Mouse (Mus musculus) bone marrow macrophage, adult 2 months (primary cell): ENCODE data around the gene Nutm1. TPM values are rescaled to one million over a fixed set of nuclear protein-coding genes. Genes with fewer than 3 reads are reported as not detected.
A peak's percentile ranks its signal among the peaks of the same experiment; 100 is the strongest.

Source experiments
- H3K27ac ChIP-seq: 2 replicates; pipeline ENCODE4 v1.5.1; 2012; ENCODE audit warnings: low read depth, low read length; ENCODE audit not compliant: insufficient read depth
- H3K4me1 ChIP-seq: 2 replicates; pipeline ENCODE4 v1.6.1; 2012; ENCODE audit warnings: low read length; ENCODE audit not compliant: control insufficient read depth, insufficient read depth
- H3K4me3 ChIP-seq: 2 replicates; pipeline ENCODE4 v1.5.1; 2012; ENCODE audit warnings: mild to moderate bottlenecking, low read length, moderate library complexity; ENCODE audit not compliant: insufficient read depth
- CTCF ChIP-seq: IDR thresholded peaks from 2 replicates; pipeline ENCODE4 v1.5.1; 2012; ENCODE audit warnings: low read depth, mild to moderate bottlenecking, low read length, moderate library complexity
- POLR2A ChIP-seq: IDR thresholded peaks from 2 replicates; pipeline ENCODE4 v1.6.1; 2012; ENCODE audit warnings: mild to moderate bottlenecking, low read depth, low read length, borderline replicate concordance
- polyA plus RNA-seq: library from polyadenylated mRNA; stranded (reverse); fragments of >200 nt; gene quantifications from 2 replicates; pipeline ENCODE4 v1.2.4, GENCODE M21; 2012; ENCODE audit not compliant: missing spikeins, insufficient read depth, insufficient read length

Nutm1 gene
- polyA plus RNA-seq, 1 experiment = not detected

DNA sequence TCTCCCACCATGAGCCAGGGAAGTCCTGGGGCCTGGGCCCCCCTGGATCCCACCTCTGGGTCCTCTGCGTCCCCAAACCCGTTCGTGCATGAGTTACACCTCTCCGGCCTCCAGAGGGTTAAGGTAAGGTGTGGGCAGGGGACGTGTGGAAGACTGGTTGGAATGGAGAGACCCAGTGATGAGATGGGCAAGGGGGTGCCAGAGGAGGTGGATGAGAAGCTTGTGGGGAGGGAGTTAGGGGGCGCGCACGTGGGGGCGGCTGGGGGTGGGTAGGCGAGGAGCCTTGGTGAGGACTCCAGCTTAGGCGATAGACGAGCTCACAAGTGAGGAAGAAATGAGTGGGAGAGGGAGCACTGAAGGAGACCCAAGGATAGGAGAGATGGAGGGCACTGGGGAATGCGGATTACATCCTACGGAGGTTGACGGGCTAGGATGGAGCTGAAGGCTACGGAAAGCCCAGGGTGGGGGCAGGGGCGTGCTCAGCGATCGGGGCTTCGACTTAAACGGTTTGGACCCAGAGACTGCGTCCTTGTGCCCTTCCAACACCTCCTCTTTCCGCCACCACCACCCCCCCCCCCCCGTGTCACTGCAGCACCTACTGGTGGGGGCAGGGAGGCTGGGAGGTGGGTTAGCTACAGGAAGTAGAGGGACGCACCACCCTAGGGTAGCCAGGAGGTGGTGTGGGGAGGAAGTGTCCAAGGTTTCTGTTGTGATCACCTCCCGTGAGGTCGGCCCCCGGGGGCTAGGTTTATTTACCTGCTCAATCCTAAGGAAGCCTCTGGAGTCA is 19.0 kb downstream of the Nutm1 start:
- Histone ChIP-seq H3K4me3 (peak overlapping the region; percentile 97), H3K4me1 (peaks cover 10% of the 10 kb centered on the region), H3K27ac (no peak overlapping the region)
- no peak for TF ChIP-seq POLR2A
- TF ChIP-seq CTCF = no peak

DNA sequence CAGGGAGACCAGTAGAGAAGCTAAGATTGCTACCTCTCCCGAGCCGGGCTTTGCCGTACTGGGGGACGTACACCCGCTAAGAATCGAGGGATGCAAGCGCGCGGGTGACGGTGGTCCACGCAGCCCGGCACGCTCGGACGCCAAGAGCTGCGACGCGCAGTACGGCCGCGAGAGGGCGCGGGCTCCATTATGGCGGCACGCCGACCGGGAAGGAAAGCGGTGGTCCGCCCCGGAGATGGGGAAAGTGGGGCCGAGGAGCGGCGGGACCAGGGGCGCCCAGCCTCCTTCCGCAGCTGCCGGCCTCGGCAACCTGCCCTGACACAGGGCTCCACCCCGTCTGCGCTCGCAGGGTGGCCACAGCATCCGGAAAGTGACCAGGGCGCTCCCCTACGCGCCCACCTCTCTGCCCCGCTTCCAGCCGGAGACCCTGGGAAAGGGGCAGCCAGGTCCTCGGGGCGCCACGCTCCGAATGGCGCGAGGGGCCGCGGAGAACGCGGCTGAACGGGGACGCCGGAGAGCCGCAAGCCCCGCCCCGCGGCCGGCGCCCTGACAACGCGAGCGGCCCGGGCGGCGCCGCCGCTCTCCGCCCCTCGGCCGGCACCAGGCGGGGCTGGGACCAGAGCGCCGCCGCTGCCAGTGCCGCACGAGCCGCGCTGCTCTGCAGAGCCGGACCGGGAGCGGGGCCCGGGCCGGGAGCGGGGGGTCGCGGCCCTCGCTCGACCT is 19.7 kb downstream of the Nutm1 start, which contains the start of gene Lpcat4:
Gene Lpcat4 (plus strand): TSS at position 257 of the 723 bp plus-strand sequence.
- TF ChIP-seq POLR2A (no peak), CTCF (peak; percentile 62)
- Histone ChIP-seq H3K4me1 (peaks cover 10% of the 10 kb centered on the region), H3K4me3 (peak within 1 kb of the TSS; percentile 97), H3K27ac (peak within 1 kb of the TSS; percentile 84)

DNA sequence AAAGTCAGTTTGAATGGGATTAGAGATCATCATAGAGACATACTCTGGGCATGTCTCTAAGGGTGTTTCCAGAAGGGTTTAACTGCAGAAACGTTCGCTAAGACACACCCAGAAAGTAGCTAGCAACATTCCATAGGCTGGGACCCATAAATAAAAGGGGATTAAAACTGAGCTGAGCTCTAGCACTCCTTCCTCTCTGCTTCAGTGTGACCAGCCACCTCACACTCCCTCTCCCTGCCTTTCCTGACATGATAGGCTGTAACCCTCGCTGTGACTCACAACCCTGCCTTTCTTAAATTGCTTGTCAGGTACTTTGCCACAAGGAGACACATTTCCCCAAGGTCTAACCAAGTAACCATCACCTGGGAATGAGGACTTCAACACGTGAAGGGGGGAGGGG is 21.1 kb downstream of the Nutm1 start:
- TF ChIP-seq CTCF = no peak
- no peak for TF ChIP-seq POLR2A
- Histone ChIP-seq H3K4me1 (peaks cover 14% of the 10 kb centered on the region), H3K4me3 (no peak overlapping the region), H3K27ac (no peak overlapping the region)

- Histone ChIP-seq H3K27ac (no peak overlapping the region), H3K4me1 (peaks cover 24% of the 10 kb centered on the region), H3K4me3 (no peak overlapping the region)
- TF ChIP-seq CTCF (no peak), POLR2A (no peak)
Observed at GRCm38 (mm10) chr2:112236620-112237019, 22.5 kb downstream of the Nutm1 start.

DNA sequence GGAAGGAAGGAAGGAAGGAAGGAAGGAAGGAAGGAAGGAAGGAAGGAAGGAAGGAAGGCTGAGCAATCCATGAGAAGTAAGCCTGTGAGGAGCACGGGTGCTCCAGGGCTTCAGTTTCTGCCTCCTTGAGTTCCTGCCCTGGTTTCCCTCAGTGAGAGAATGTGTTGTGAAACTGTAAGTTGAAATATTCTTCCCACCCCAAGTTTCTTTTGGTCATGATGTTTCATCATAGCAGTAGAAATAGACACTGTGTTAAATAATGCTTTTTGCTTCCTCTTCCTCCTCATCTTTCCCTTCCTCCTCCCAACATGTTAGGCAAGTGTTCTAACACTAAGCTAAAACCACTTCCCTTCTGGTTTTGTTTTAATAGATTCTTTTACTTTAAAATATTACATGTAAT is 26.5 kb downstream of the Nutm1 start:
- H3K4me3 ChIP-seq = no peak overlapping the region
- no peak for TF ChIP-seq CTCF
- no peak for TF ChIP-seq POLR2A
- peak overlapping the region; percentile 79 for H3K27ac ChIP-seq

DNA sequence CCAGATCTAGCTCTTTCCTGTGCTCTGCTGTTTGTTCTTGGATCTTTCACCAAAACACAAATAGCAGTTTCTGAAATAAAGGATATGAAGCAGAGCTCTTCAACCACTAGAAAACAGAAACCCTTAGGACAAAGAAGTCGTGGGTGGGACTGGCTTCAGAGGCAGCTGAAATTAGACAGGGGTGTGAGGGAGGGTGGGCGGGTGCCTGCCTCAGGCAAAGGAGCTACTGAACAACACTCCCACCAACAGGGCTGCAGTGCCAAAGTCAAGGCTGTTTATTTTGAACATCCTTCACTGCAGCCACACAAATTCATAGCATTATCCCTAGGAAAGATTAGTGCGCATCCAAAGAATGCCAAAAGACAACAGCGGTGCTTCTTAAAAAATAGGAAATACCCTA is 34.7 kb downstream of the Nutm1 start:
- Histone ChIP-seq H3K4me3 (no peak overlapping the region), H3K4me1 (no peaks in the 10 kb centered on the region), H3K27ac (no peak overlapping the region)
- TF ChIP-seq POLR2A = no peak
- no peak for TF ChIP-seq CTCF

More for the DNA sequence above, 26.5 kb downstream of the Nutm1 start:
- H3K4me1 ChIP-seq = peaks cover 20% of the 10 kb centered on the region

DNA sequence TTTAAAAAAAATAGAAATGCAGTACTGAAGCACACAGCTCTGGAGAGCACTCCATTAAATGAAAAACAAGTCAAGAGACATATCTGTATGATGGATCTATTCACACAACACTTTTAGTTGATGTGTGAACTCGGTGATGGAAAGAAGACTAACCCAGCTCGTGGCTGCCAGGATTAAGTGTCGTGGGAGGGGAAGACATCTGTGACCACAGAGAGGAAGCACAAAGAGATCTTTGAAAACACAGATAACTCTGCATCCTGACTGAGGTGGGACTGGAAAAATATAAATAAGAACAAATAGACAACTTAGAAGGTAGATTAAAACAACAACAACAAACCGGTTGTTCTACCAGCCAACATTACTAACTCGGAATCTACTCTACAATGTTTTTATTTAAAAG is 36.5 kb downstream of the Nutm1 start:
- TF ChIP-seq CTCF (no peak), POLR2A (no peak)

DNA sequence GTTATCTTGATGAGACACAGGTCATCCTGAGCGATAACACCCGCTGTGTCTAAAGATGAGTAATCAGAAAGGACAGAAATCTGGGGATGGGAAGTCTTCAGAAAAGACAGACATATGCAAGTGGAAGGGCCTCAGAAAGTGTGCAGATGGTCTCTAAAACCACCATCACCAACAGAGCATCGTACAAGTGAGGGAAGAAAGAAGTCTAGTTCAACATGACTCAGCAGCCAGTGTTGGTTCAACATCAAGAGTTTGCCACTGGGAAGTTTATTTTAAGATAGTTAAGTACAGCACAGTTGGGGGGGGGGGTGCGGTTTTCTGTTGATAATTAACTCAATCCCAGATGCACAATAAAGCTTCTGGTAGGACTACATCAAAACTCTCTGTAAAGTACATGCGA is 38.2 kb downstream of the Nutm1 start:
- Histone ChIP-seq H3K27ac (no peak overlapping the region), H3K4me3 (no peak overlapping the region), H3K4me1 (peaks cover 12% of the 10 kb centered on the region)
- no peak for TF ChIP-seq CTCF
- no peak for TF ChIP-seq POLR2A

More for the DNA sequence above, 36.5 kb downstream of the Nutm1 start:
- Histone ChIP-seq H3K4me1 (peaks cover 11% of the 10 kb centered on the region), H3K4me3 (no peak overlapping the region), H3K27ac (no peak overlapping the region)

DNA sequence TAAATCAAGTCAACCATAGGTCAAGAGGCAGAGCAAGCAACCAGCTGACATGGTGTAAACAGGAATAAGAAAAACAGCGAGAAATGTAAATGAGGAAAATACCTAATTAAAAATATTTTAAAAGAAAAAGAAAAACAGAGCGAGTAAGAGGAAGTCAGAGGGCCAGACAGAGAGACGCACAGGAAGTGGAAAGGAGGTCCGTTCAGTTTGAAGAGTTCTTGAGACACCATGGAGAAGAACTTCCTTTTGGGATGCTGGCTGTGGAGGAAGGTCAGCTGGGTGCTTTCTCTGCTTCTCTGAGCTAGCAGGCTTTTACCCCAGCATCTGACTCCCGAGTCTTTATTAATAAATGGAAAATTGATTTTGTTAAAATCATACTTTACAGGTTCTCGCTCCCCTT is 41.5 kb downstream of the Nutm1 start:
- TF ChIP-seq CTCF = no peak
- TF ChIP-seq POLR2A = no peak
- Histone ChIP-seq H3K4me3 (no peak overlapping the region), H3K27ac (no peak overlapping the region), H3K4me1 (peaks cover 13% of the 10 kb centered on the region)

DNA sequence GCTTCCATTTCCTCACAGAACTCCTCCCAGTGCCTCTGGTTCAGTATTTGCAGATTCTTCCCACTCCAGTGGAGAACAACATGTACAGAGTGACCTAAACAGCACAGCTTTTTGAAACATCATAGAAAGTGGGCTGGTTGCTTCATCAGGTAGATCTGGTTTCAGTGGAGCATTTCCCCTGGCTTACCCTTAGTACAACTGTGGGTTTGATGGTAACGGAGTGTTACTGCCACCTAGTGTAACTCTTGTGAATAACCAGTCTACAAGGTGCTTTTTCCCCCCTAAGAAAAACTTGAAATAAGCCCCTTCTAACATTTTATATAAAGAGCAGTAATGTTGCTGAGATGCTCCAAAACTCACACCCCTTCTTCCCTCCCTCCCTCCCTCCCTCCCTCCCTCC is 43.1 kb downstream of the Nutm1 start:
- H3K4me1 ChIP-seq = peaks cover 13% of the 10 kb centered on the region
- H3K27ac ChIP-seq = no peak overlapping the region
- no peak overlapping the region for H3K4me3 ChIP-seq
- no peak for TF ChIP-seq CTCF
- no peak for TF ChIP-seq POLR2A
